Mouse (Mus musculus): Measurements from ENCODE around the gene Ddx58. TPM values are rescaled to one million over a fixed set of nuclear protein-coding genes. Genes with fewer than 3 reads are reported as not detected.

Ddx58 gene
- polyA plus RNA-seq, 1 experiment: 1.4 TPM

GRCm38 (mm10) chr4:40171477-40171876, 68.2 kb downstream of the Ddx58 start:
- Histone ChIP-seq H3ac (ENCODE audit: control insufficient read depth, insufficient read length, low read depth) (no peak overlapping the region), H3K4me3 (ENCODE audit: insufficient read depth, poor library complexity, severe bottlenecking) (no peak overlapping the region), H3K27me3 (ENCODE audit: control insufficient read depth, insufficient read depth, insufficient read length) (no peaks in the 10 kb centered on the region), H3K79me2 (ENCODE audit: control insufficient read depth, insufficient read depth) (no peaks in the 10 kb centered on the region), H3K36me3 (ENCODE audit: control insufficient read depth, insufficient read depth) (peaks cover 37% of the 10 kb centered on the region), H3K79me3 (ENCODE audit: low read depth) (no peaks in the 10 kb centered on the region)
- TF ChIP-seq FOSL1 (IDR thresholded peaks at IDR 0.05; ENCODE audit: insufficient read depth, low read length, poor library complexity, severe bottlenecking) (no peak), CEBPB (IDR thresholded peaks at IDR 0.05; ENCODE audit: low read depth) (no peak), CTCF (IDR thresholded peaks at IDR 0.05; ENCODE audit: control insufficient read depth, insufficient read depth, insufficient read length) (no peak), USF1 (IDR thresholded peaks at IDR 0.05; ENCODE audit: low read depth) (no peak), MYOG (IDR thresholded peaks at IDR 0.05; ENCODE audit: control insufficient read depth, extremely low read depth, insufficient read length) (no peak), MAX (IDR thresholded peaks at IDR 0.05) (no peak), MYOD1 (IDR thresholded peaks at IDR 0.05; ENCODE audit: control insufficient read depth, insufficient read length, low read depth) (peak; percentile 80)

DNA sequence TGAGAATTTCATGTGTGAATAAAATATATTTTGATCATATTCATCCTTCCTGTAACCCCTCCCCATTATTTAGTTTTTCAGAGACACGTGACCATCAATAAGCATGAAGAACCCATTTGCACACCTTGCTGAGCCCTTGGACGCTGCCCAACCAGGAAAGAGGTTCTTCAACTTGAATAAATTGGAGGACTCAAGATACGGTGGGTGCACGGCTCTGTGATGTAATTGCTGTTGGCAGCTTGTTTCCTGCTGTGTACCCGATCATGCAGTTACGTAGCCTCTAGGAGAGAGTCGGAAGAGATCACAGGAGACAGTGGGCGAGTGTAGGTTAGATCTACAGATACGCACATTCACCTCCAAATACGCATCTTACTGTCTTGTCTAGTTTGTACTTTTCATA, 76.0 kb downstream of the Ddx58 start:
- peaks cover 31% of the 10 kb centered on the region for H3K36me3 ChIP-seq (ENCODE audit: control insufficient read depth, insufficient read depth)
- TF ChIP-seq FOSL1 (IDR thresholded peaks at IDR 0.05; ENCODE audit: insufficient read depth, low read length, poor library complexity, severe bottlenecking) (no peak), CTCF (IDR thresholded peaks at IDR 0.05; ENCODE audit: control insufficient read depth, insufficient read depth, insufficient read length) (no peak), MAX (IDR thresholded peaks at IDR 0.05) (no peak), MYOD1 (IDR thresholded peaks at IDR 0.05; ENCODE audit: control insufficient read depth, insufficient read length, low read depth) (no peak), USF1 (IDR thresholded peaks at IDR 0.05; ENCODE audit: low read depth) (no peak), CEBPB (IDR thresholded peaks at IDR 0.05; ENCODE audit: low read depth) (no peak), MYOG (IDR thresholded peaks at IDR 0.05; ENCODE audit: control insufficient read depth, extremely low read depth, insufficient read length) (no peak)
- H3K79me2 ChIP-seq (ENCODE audit: control insufficient read depth, insufficient read depth): peaks cover 30% of the 10 kb centered on the region
- H3K27me3 ChIP-seq (ENCODE audit: control insufficient read depth, insufficient read depth, insufficient read length): no peaks in the 10 kb centered on the region
- H3ac ChIP-seq (ENCODE audit: control insufficient read depth, insufficient read length, low read depth): no peak overlapping the region
- H3K4me3 ChIP-seq (ENCODE audit: insufficient read depth, poor library complexity, severe bottlenecking): no peak overlapping the region
- H3K79me3 ChIP-seq (ENCODE audit: low read depth): peaks cover 11% of the 10 kb centered on the region

GRCm38 (mm10) chr4:40160591-40161434, 78.8 kb downstream of the Ddx58 start:
- no peak overlapping the region for H3ac ChIP-seq (ENCODE audit: control insufficient read depth, insufficient read length, low read depth)
- peaks cover 8% of the 10 kb centered on the region for H3K36me3 ChIP-seq (ENCODE audit: control insufficient read depth, insufficient read depth)
- H3K4me3 ChIP-seq (ENCODE audit: insufficient read depth, poor library complexity, severe bottlenecking): no peak overlapping the region
- no peak for TF ChIP-seq CTCF (IDR thresholded peaks at IDR 0.05; ENCODE audit: control insufficient read depth, insufficient read depth, insufficient read length)
- no peak for TF ChIP-seq USF1 (IDR thresholded peaks at IDR 0.05; ENCODE audit: low read depth)
- no peak for TF ChIP-seq CEBPB (IDR thresholded peaks at IDR 0.05; ENCODE audit: low read depth)
- TF ChIP-seq FOSL1 (IDR thresholded peaks at IDR 0.05; ENCODE audit: insufficient read depth, low read length, poor library complexity, severe bottlenecking): no peak
- TF ChIP-seq MAX (IDR thresholded peaks at IDR 0.05): no peak
- no peak for TF ChIP-seq MYOG (IDR thresholded peaks at IDR 0.05; ENCODE audit: control insufficient read depth, extremely low read depth, insufficient read length)
- TF ChIP-seq MYOD1 (IDR thresholded peaks at IDR 0.05; ENCODE audit: control insufficient read depth, insufficient read length, low read depth): no peak
- no peaks in the 10 kb centered on the region for H3K27me3 ChIP-seq (ENCODE audit: control insufficient read depth, insufficient read depth, insufficient read length)
- peaks cover 57% of the 10 kb centered on the region for H3K79me2 ChIP-seq (ENCODE audit: control insufficient read depth, insufficient read depth)
- peaks cover 19% of the 10 kb centered on the region for H3K79me3 ChIP-seq (ENCODE audit: low read depth)

DNA sequence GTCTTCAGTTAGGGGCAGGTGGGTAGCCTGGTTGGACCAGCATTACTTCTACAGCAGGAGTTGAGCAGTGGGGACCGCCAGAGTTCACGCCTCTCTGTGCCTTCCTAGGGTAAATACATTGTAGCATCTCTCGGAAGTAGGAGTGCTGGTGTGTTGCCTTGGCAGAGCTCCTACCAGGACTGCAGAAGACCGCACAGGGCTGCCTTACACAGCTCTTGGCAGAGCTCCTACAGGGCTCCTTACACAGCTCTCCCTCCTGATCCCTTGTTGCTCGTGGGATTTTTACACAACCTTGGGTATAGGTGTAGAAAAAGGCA, 81.4 kb downstream of the Ddx58 start:
- Histone ChIP-seq H3K27me3 (ENCODE audit: control insufficient read depth, insufficient read depth, insufficient read length) (no peaks in the 10 kb centered on the region), H3K4me3 (ENCODE audit: insufficient read depth, poor library complexity, severe bottlenecking) (no peak overlapping the region), H3K79me2 (ENCODE audit: control insufficient read depth, insufficient read depth) (peaks cover 81% of the 10 kb centered on the region), H3ac (ENCODE audit: control insufficient read depth, insufficient read length, low read depth) (no peak overlapping the region), H3K79me3 (ENCODE audit: low read depth) (peaks cover 22% of the 10 kb centered on the region), H3K36me3 (ENCODE audit: control insufficient read depth, insufficient read depth) (no peaks in the 10 kb centered on the region)
- TF ChIP-seq FOSL1 (IDR thresholded peaks at IDR 0.05; ENCODE audit: insufficient read depth, low read length, poor library complexity, severe bottlenecking) (no peak), MAX (IDR thresholded peaks at IDR 0.05) (no peak), MYOG (IDR thresholded peaks at IDR 0.05; ENCODE audit: control insufficient read depth, extremely low read depth, insufficient read length) (no peak), USF1 (IDR thresholded peaks at IDR 0.05; ENCODE audit: low read depth) (no peak), CEBPB (IDR thresholded peaks at IDR 0.05; ENCODE audit: low read depth) (no peak), CTCF (IDR thresholded peaks at IDR 0.05; ENCODE audit: control insufficient read depth, insufficient read depth, insufficient read length) (no peak), MYOD1 (IDR thresholded peaks at IDR 0.05; ENCODE audit: control insufficient read depth, insufficient read length, low read depth) (no peak)

- Histone ChIP-seq H3K36me3 (ENCODE audit: control insufficient read depth, insufficient read depth) (peaks cover 3% of the 10 kb centered on the region), H3K79me3 (ENCODE audit: low read depth) (peaks cover 23% of the 10 kb centered on the region), H3K79me2 (ENCODE audit: control insufficient read depth, insufficient read depth) (peaks cover 86% of the 10 kb centered on the region), H3ac (ENCODE audit: control insufficient read depth, insufficient read length, low read depth) (no peak overlapping the region), H3K27me3 (ENCODE audit: control insufficient read depth, insufficient read depth, insufficient read length) (no peaks in the 10 kb centered on the region), H3K4me3 (ENCODE audit: insufficient read depth, poor library complexity, severe bottlenecking) (no peak overlapping the region)
- no peak for TF ChIP-seq CEBPB (IDR thresholded peaks at IDR 0.05; ENCODE audit: low read depth)
- no peak for TF ChIP-seq FOSL1 (IDR thresholded peaks at IDR 0.05; ENCODE audit: insufficient read depth, low read length, poor library complexity, severe bottlenecking)
- TF ChIP-seq USF1 (IDR thresholded peaks at IDR 0.05; ENCODE audit: low read depth): no peak
- no peak for TF ChIP-seq CTCF (IDR thresholded peaks at IDR 0.05; ENCODE audit: control insufficient read depth, insufficient read depth, insufficient read length)
- TF ChIP-seq MAX (IDR thresholded peaks at IDR 0.05): no peak
- TF ChIP-seq MYOD1 (IDR thresholded peaks at IDR 0.05; ENCODE audit: control insufficient read depth, insufficient read length, low read depth): no peak
- TF ChIP-seq MYOG (IDR thresholded peaks at IDR 0.05; ENCODE audit: control insufficient read depth, extremely low read depth, insufficient read length): no peak
These were observed 82.0 kb downstream of the Ddx58 start for GRCm38 (mm10) chr4:40157500-40158223.
